Mouse (Mus musculus) G1E (cell line): ENCODE measurements at regions not wholly inside any gene's neighbourhood (a gene's known extent, or its start where the extent isn't known, plus 50 kb on each side); places are given as distances from the start of the nearest gene placed in this dataset.

Experiments used
- CTCF ChIP-seq: IDR thresholded peaks from 2 replicates; pipeline ENCODE4 v1.5.1; 2012; ENCODE audit warnings: low read depth, low read length, inconsistent platforms, mixed read lengths
- GATA1 ChIP-seq: IDR thresholded peaks from 2 replicates; pipeline ENCODE4 v1.6.1; 2012; ENCODE audit warnings: borderline replicate concordance, low read length, inconsistent platforms, mixed read lengths
- TAL1 ChIP-seq: conservative IDR thresholded peaks from 2 replicates; pipeline ENCODE4 v1.6.1; 2012; ENCODE audit warnings: low read depth, low read length, inconsistent platforms, mixed read lengths

DNA sequence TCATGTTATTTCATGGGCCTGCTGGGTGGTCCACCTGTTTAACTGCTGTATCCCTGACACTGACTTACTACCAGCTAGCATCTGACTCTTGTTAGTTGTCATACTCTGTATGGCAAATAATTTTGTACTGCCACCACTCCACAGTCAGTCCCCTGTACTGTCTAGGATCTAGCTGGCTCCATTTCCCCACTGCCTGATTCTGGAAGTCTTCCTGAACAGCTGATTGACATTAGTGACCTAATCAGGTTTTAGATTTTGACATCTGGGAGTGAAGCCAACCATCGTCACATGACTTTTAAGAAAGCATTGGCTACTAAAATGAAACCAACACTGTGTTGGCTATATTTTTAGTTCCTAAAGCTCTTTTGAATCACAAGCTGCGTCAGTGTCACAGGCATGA is 711.3 kb downstream of the Bcl11a start:
- TF ChIP-seq CTCF = no peak
- no peak for TF ChIP-seq GATA1
- TF ChIP-seq TAL1 = no peak
